Mouse (Mus musculus) brain, embryonic 14.5 days (tissue): Measurements from ENCODE around the gene Depp1.

ENCODE experiments used
- CTCF ChIP-seq: fragments of 200-500 bp; IDR thresholded peaks from 2 replicates; pipeline ENCODE4 v1.5.1; 2012; ENCODE audit warnings: inconsistent platforms, mild to moderate bottlenecking, moderate library complexity, borderline replicate concordance; ENCODE audit not compliant: insufficient read depth, insufficient read length; ENCODE audit errors: extremely low read depth
- POLR2A ChIP-seq: fragments of 200-500 bp; IDR thresholded peaks from 2 replicates; pipeline ENCODE4 v1.6.1; 2012; ENCODE audit warnings: mild to moderate bottlenecking, inconsistent platforms, borderline replicate concordance; ENCODE audit not compliant: poor library complexity, insufficient read depth, insufficient read length, severe bottlenecking; ENCODE audit errors: extremely low read depth

DNA sequence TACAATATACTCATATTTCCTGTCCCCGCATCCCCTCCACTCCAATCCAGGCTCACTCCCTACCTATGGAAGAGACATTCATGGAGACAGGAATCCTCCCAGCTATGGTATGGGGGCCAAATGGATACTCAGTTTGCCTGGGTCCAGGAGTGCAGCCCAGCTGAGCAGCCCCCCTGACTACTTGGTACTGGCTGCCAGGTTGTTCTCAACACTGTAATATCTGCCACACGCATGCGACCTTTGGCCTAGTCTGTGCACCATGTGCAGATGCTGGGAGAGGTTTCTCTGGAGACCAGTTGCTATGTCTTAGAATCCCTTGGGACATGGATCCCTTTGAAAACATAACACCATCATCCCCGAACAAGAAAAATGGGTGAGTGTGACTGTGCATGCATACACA lies 21.4 kb downstream of the Depp1 start:
- TF ChIP-seq POLR2A (no peak), CTCF (no peak)
